Mouse (Mus musculus) lung, embryonic 15.5 days (tissue): Measurements from ENCODE around the gene Upk2. TPM values are rescaled to one million over a fixed set of nuclear protein-coding genes. Genes with fewer than 3 reads are reported as not detected.

Experiments
- ATAC-seq: fragments of 200-750 bp; cut with Nextera tagmentation; 2 replicates; pipeline ENCODE4 v1.8.0; 2017; ENCODE audit warnings: moderate number of reproducible peaks, borderline replicate concordance; ENCODE audit not compliant: low FRiP score, low TSS enrichment; ENCODE audit errors: extremely low read depth
- H3K27ac ChIP-seq: fragments of 300-500 bp; sonication (generic); 2 replicates; pipeline ENCODE4 v1.5.1; 2015; ENCODE audit warnings: moderate library complexity, mild to moderate bottlenecking, inconsistent platforms
- H3K27me3 ChIP-seq: fragments of 300-500 bp; sonication (generic); 2 replicates; pipeline ENCODE4 v1.6.1; 2015; ENCODE audit warnings: inconsistent platforms
- H3K36me3 ChIP-seq: fragments of 300-500 bp; sonication (generic); 2 replicates; pipeline ENCODE4 v1.6.1; 2015; ENCODE audit warnings: inconsistent platforms
- H3K4me1 ChIP-seq: fragments of 300-500 bp; sonication (generic); 2 replicates; pipeline ENCODE4 v1.6.1; 2015; ENCODE audit warnings: inconsistent platforms
- H3K4me2 ChIP-seq: fragments of 300-500 bp; sonication (generic); 2 replicates; pipeline ENCODE4 v1.6.1; 2015; ENCODE audit warnings: inconsistent platforms, mild to moderate bottlenecking, moderate library complexity
- H3K4me3 ChIP-seq: fragments of 300-500 bp; sonication (generic); 2 replicates; pipeline ENCODE4 v1.5.1; 2015; ENCODE audit warnings: mild to moderate bottlenecking, inconsistent platforms
- H3K9ac ChIP-seq: fragments of 300-500 bp; sonication (generic); 2 replicates; pipeline ENCODE4 v1.6.1; 2015; ENCODE audit warnings: inconsistent platforms
- H3K9me3 ChIP-seq: fragments of 300-500 bp; sonication (generic); 2 replicates; pipeline ENCODE4 v1.6.1; 2016; ENCODE audit warnings: inconsistent platforms
- WGBS: fragments of 180-500 bp; shearing (Covaris S2); methylation state at CpG from one replicate; pipeline ENCODE4 v1.1.7; 2015; 5-methylcytosine and 5-hydroxymethylcytosine counted together
- polyA plus RNA-seq: library from polyadenylated mRNA; unstranded; fragments of >200 nt; fragmentation: Nextera tagmentation; extraction: Ambion mirVana; gene quantifications from 2 replicates; pipeline ENCODE4 v1.2.1, GENCODE M21; 2015

The Upk2 gene
- polyA plus RNA-seq, 1 experiment from 2014 or later: 1.3 TPM

GRCm38 (mm10) chr9:44478959-44479605 is 24.3 kb upstream of the Upk2 start:
- Histone ChIP-seq H3K27me3 (no peaks in the 10 kb centered on the region), H3K9ac (peak overlapping the region; percentile 88), H3K9me3 (no peaks in the 10 kb centered on the region), H3K36me3 (no peaks in the 10 kb centered on the region), H3K4me1 (peaks cover 23% of the 10 kb centered on the region), H3K27ac (peak overlapping the region; percentile 100), H3K4me2 (peak overlapping the region; percentile 79), H3K4me3 (peak overlapping the region; percentile 85)
- WGBS: under 1% methylated on average over 28 of the region's 29 CpGs
- ATAC-seq: peak; percentile 72

- Histone ChIP-seq H3K4me3 (peak overlapping the region; percentile 85), H3K4me2 (peak overlapping the region; percentile 79), H3K4me1 (peaks cover 23% of the 10 kb centered on the region), H3K9me3 (no peaks in the 10 kb centered on the region), H3K27ac (peak overlapping the region; percentile 100), H3K36me3 (no peaks in the 10 kb centered on the region), H3K27me3 (no peaks in the 10 kb centered on the region), H3K9ac (peak overlapping the region; percentile 88)
- peak; percentile 70 for ATAC-seq
- 2% methylated on average over 22 of the region's 27 CpGs for WGBS
These were observed 23.6 kb upstream of the Upk2 start for GRCm38 (mm10) chr9:44478229-44478921.

GRCm38 (mm10) chr9:44477339-44478228 is 22.8 kb upstream of the Upk2 start:
- no peaks in the 10 kb centered on the region for H3K36me3 ChIP-seq
- peak overlapping the region; percentile 88 for H3K9ac ChIP-seq
- peak overlapping the region; percentile 100 for H3K27ac ChIP-seq
- 2% methylated on average over 24 of the region's 24 CpGs for WGBS
- H3K27me3 ChIP-seq: no peaks in the 10 kb centered on the region
- 0 out of 2 replicates have a peak, but pooled peaks have one; percentile 3 for ATAC-seq
- peak overlapping the region; percentile 79 for H3K4me2 ChIP-seq
- H3K9me3 ChIP-seq: no peaks in the 10 kb centered on the region
- peak overlapping the region; percentile 85 for H3K4me3 ChIP-seq
- H3K4me1 ChIP-seq: peaks cover 23% of the 10 kb centered on the region

DNA sequence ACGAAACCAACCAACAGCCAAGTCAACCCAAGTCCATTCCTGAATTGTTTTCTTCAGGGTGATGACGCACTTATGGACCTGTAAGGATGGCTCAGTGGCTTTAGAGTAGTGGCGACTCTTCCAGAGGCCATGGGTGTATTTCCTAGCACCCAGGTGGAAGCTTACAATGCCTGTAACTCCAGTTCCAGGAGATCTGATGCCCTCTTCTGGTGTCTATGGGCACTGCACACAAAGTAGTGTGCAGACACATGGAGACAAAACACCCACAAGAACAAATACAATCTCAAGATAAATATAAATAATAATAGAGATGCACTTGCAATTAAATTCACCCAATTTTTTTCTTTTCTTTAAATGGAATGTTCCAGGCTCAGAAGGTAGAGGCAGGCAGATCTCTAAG is 21.2 kb upstream of the Upk2 start:
- Histone ChIP-seq H3K9ac (no peak overlapping the region), H3K36me3 (no peaks in the 10 kb centered on the region), H3K4me2 (no peak overlapping the region), H3K9me3 (no peaks in the 10 kb centered on the region), H3K27me3 (no peaks in the 10 kb centered on the region), H3K27ac (no peak overlapping the region), H3K4me3 (no peak overlapping the region), H3K4me1 (peaks cover 16% of the 10 kb centered on the region)
- no peak for ATAC-seq
- WGBS: 92% methylated on average over 3 of the region's 3 CpGs

DNA sequence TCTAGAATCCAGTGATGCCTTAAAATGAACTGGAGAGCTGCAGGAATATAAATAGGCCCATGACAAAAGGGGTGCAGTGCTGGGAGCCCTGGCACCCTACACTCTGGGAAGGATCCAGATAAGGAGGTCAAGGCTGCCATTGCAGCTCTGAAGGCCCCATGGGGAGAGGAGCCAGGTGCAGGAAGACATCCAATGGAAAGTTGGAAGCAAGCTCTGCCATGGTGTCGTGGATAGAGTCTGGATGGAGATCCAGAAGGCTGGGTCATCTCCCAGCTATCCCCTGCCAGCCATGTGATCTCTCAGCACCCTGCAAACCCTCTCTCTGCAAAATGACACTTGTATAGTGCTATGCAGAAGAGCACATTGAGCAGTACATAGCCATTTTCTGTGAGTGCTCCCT is 19.6 kb upstream of the Upk2 start:
- peaks cover 10% of the 10 kb centered on the region for H3K4me1 ChIP-seq
- no peak overlapping the region for H3K27ac ChIP-seq
- H3K4me3 ChIP-seq: no peak overlapping the region
- H3K9me3 ChIP-seq: no peaks in the 10 kb centered on the region
- H3K9ac ChIP-seq: no peak overlapping the region; the same call in 1 of the 2 replicates
- H3K4me2 ChIP-seq: no peak overlapping the region
- H3K27me3 ChIP-seq: no peaks in the 10 kb centered on the region
- ATAC-seq: no peak
- no peaks in the 10 kb centered on the region for H3K36me3 ChIP-seq
- whole genome bisulfite sequencing: 26% methylated on average over 1 of the region's 1 CpGs

- Histone ChIP-seq H3K9me3 (no peaks in the 10 kb centered on the region), H3K36me3 (no peaks in the 10 kb centered on the region), H3K9ac (no peak overlapping the region), H3K27ac (no peak overlapping the region), H3K4me1 (peaks cover 10% of the 10 kb centered on the region), H3K27me3 (no peaks in the 10 kb centered on the region), H3K4me2 (no peak overlapping the region), H3K4me3 (no peak overlapping the region)
- no peak for ATAC-seq
- WGBS: 47% methylated on average over 3 of the region's 3 CpGs
These were observed 18.4 kb upstream of the Upk2 start for GRCm38 (mm10) chr9:44473184-44473583.

DNA sequence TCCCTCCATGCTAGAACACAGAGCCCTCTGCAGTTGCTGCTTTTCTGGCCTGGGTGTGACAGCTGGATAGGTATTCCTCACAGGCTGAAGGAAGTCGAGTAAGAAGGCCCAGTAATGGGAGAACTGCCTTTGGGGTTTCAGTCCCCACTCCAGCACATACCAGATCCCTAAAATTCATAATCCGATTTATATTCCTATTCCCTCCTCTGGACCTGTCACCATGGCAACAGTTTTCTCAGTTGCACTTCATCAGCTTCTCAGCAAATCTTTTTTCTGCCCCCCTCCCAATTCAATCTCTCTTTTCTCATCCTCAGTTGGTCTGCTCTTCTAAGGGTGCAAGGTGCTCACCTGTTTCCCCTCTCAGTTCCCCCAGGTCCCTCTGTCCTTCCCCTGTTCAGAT is 14.0 kb upstream of the Upk2 start:
- H3K9me3 ChIP-seq: no peaks in the 10 kb centered on the region
- no peak overlapping the region for H3K4me2 ChIP-seq
- H3K4me3 ChIP-seq: no peak overlapping the region
- H3K36me3 ChIP-seq: no peaks in the 10 kb centered on the region
- H3K27ac ChIP-seq: no peak overlapping the region
- 40% methylated on average over 2 of the region's 2 CpGs for WGBS
- no peak overlapping the region for H3K9ac ChIP-seq
- ATAC-seq: no peak
- no peaks in the 10 kb centered on the region for H3K4me1 ChIP-seq
- H3K27me3 ChIP-seq: no peaks in the 10 kb centered on the region

DNA sequence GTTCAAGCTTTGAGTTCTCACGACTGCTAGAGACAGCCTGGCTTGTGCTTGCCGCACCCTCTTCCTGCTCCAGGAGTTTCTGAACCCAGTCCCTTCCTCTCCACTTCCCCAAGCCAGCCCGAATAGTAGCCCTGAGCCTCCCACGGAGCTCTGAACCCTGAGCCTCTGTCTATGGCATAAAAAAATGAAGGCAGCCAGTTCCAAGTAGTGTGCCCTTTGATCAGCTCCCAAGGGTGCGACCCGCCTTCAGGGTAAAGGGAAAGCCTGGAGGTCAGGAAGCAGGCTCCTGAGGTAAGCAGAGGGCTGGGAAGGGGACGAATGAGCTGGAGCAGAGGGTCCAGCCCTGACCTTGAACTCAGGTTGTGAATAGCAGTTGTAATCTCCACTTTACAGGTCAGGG is 13.4 kb upstream of the Upk2 start:
- Histone ChIP-seq H3K4me3 (no peak overlapping the region), H3K4me2 (no peak overlapping the region), H3K9me3 (no peaks in the 10 kb centered on the region), H3K4me1 (no peaks in the 10 kb centered on the region), H3K36me3 (no peaks in the 10 kb centered on the region), H3K27ac (no peak overlapping the region), H3K27me3 (no peaks in the 10 kb centered on the region), H3K9ac (no peak overlapping the region)
- 49% methylated on average over 7 of the region's 7 CpGs for WGBS
- ATAC-seq: no peak

GRCm38 (mm10) chr9:44461950-44462349 is 7.2 kb upstream of the Upk2 start:
- H3K4me3 ChIP-seq: no peak overlapping the region
- H3K27me3 ChIP-seq: peaks cover 5% of the 10 kb centered on the region; the same call in 1 of the 2 replicates
- no peaks in the 10 kb centered on the region for H3K36me3 ChIP-seq
- no peaks in the 10 kb centered on the region for H3K9me3 ChIP-seq
- H3K4me2 ChIP-seq: no peak overlapping the region
- H3K27ac ChIP-seq: no peak overlapping the region
- no peaks in the 10 kb centered on the region for H3K4me1 ChIP-seq
- ATAC-seq: no peak
- 55% methylated on average over 5 of the region's 5 CpGs for WGBS
- no peak overlapping the region for H3K9ac ChIP-seq

DNA sequence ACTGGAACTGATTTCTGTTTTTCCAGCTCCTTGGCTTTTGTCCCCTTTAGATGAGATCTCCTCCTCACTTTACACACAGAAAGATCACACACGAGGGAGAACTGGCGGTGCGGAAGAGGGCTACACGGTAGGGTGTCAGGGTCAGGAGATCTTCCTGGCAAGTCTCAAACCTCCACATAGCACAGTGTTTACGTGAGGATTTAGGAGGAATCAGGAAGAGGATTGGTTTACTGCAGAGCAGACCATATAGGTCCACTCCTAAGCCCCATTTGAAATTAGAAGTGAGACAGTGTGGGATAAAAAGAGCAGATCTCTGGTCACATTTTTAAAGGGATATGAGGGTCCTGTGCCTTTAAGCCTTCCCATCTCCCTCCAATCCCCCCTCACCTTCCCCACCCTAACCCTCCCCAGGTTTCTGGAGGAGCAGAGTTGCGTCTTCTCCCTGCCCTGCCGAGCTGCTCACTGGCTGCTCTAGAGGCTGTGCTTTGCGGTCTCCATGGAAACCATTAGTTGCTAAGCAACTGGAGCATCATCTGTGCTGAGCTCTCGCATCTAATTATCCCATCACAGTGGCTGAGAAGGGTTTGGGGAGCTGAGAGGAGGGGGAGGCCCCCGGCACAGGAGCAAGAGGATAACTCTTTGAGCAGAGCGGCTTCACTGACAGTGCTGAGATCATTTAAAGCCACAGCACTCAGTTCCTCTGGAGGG is 2.4 kb upstream of the Upk2 start:
- ATAC-seq: no peak
- H3K4me3 ChIP-seq: no peak overlapping the region
- H3K9ac ChIP-seq: no peak overlapping the region
- WGBS: 9% methylated on average over 11 of the region's 11 CpGs
- no peak overlapping the region for H3K27ac ChIP-seq
- H3K4me1 ChIP-seq: 0 out of 2 replicates have a peak, but pooled peaks cover 7% of the 10 kb centered on the region
- no peaks in the 10 kb centered on the region for H3K9me3 ChIP-seq
- H3K4me2 ChIP-seq: no peak overlapping the region
- no peaks in the 10 kb centered on the region for H3K36me3 ChIP-seq
- peaks cover 11% of the 10 kb centered on the region for H3K27me3 ChIP-seq

- Histone ChIP-seq H3K4me3 (no peak overlapping the region), H3K4me1 (0 out of 2 replicates have a peak, but pooled peaks cover 7% of the 10 kb centered on the region), H3K4me2 (peak overlapping the region; percentile 10; the same call in 1 of the 2 replicates), H3K9me3 (no peaks in the 10 kb centered on the region), H3K36me3 (no peaks in the 10 kb centered on the region), H3K27me3 (peaks cover 11% of the 10 kb centered on the region), H3K9ac (no peak overlapping the region), H3K27ac (no peak overlapping the region)
- ATAC-seq: peak; percentile 76
- 8% methylated on average over 14 of the region's 14 CpGs for WGBS
These were observed 465 bp downstream of the Upk2 start for GRCm38 (mm10) chr9:44454132-44454890.
